Comparison of ENCODE assay signal across 8 mouse cellular contexts in genomic region chr6:148211391-148211876, GRCm38 (mm10). TPM values are rescaled to one million over a fixed set of nuclear protein-coding genes. Genes with fewer than 3 reads are reported as not detected.
DNase-seq lines count a peak whose midpoint lies in the region; ATAC-seq and TF ChIP-seq lines count a peak whose summit lies in the region.

No protein-coding gene starts in this region.

- no peak for TF ChIP-seq EP300 in heart, adult 2 months (IDR thresholded peaks at IDR 0.05; ENCODE audit: insufficient read depth, low read depth, low read length)

- peaks cover 4% of the 10 kb centered on the region; the same call in 1 of the 2 replicates for H3K79me2 ChIP-seq in heart, adult 2 months (replicated peaks; ENCODE audit: control insufficient read depth, insufficient read depth, low read length)

- 1% methylated on average over 51 of the region's 51 CpGs for WGBS in heart, adult 2 months
- WGBS in hindbrain, embryonic 15.5 days, result under 1% methylated on average over 51 of the region's 51 CpGs
- 1% methylated on average over 51 of the region's 51 CpGs for WGBS in midbrain, embryonic 10.5 days

- peak overlapping the region; percentile 92 for H3K27ac ChIP-seq in heart, adult 2 months
- H3K27ac ChIP-seq in hindbrain, embryonic 15.5 days (replicated peaks), result peak overlapping the region; percentile 90
- H3K27ac ChIP-seq in midbrain, embryonic 10.5 days (replicated peaks), result peak overlapping the region; percentile 95

- peak; percentile 60 for ATAC-seq in hindbrain, embryonic 15.5 days (ENCODE audit: low FRiP score, low read depth)

- no peak for DNase-seq in heart, adult 2 months
- no peak for DNase-seq in heart, postnatal 14 days
- DNase-seq in thymus, postnatal 0 days (ENCODE audit: low spot score), result peak; percentile 14
- DNase-seq in thymus, postnatal 14 days, result no peak
- DNase-seq in midbrain, embryonic 10.5 days (ENCODE audit: low spot score), result no peak
- DNase-seq in left cerebral cortex, adult 9 months (ENCODE audit: low spot score in 2 of 2), result no peak
- DNase-seq in cerebellum, postnatal 14 days, result no peak

- H3K9ac ChIP-seq in heart, adult 2 months (ENCODE audit: low read depth, low read length), result peak overlapping the region; percentile 82
- peak overlapping the region; percentile 98 for H3K9ac ChIP-seq in hindbrain, embryonic 15.5 days

- H3K36me3 ChIP-seq in heart, adult 2 months (ENCODE audit: control insufficient read depth, insufficient read depth, low read length), result peaks cover 2% of the 10 kb centered on the region; the same call in 1 of the 2 replicates
- H3K36me3 ChIP-seq in hindbrain, embryonic 15.5 days, result no peaks in the 10 kb centered on the region
- H3K36me3 ChIP-seq in midbrain, embryonic 10.5 days, result 0 out of 2 replicates have a peak, but pooled peaks cover under 1% of the 10 kb centered on the region

- H3K4me1 ChIP-seq in heart, adult 2 months (ENCODE audit: control insufficient read depth, insufficient read depth, low read length), result peaks cover 3% of the 10 kb centered on the region
- H3K4me1 ChIP-seq in hindbrain, embryonic 15.5 days (replicated peaks), result peaks cover 28% of the 10 kb centered on the region
- H3K4me1 ChIP-seq in midbrain, embryonic 10.5 days, result peaks cover 19% of the 10 kb centered on the region

- H3K27me3 ChIP-seq in heart, adult 2 months (ENCODE audit: control insufficient read depth, insufficient read depth, low read length), result no peaks in the 10 kb centered on the region
- H3K27me3 ChIP-seq in hindbrain, embryonic 15.5 days, result no peaks in the 10 kb centered on the region
- H3K27me3 ChIP-seq in midbrain, embryonic 10.5 days (ENCODE audit: low read depth, poor library complexity, severe bottlenecking), result no peaks in the 10 kb centered on the region

- H3K4me3 ChIP-seq in heart, adult 2 months, result peak overlapping the region; percentile 72
- H3K4me3 ChIP-seq in hindbrain, embryonic 15.5 days, result peak overlapping the region; percentile 89
- peak overlapping the region; percentile 86 for H3K4me3 ChIP-seq in midbrain, embryonic 10.5 days

- intact Hi-C loops in heart, adult 2 months (cut with DNase I), result loop anchor here (5.0 kb wide), 2 partner anchors 621 to 686 kb away; partner anchors contain the start of genes Caprin2 and Ipo8
- intact Hi-C loops in heart, postnatal 14 days (cut with DNase I), result loop anchor here (5.0 to 10.0 kb wide), 2 partner anchors 703 to 1096 kb away; partner anchors contain the start of gene Resf1

- no peak for TF ChIP-seq POLR2A in heart, adult 2 months (IDR thresholded peaks at IDR 0.05; ENCODE audit: insufficient read depth, low read depth, low read length)

- no peaks in the 10 kb centered on the region for H3K9me3 ChIP-seq in hindbrain, embryonic 15.5 days
- H3K9me3 ChIP-seq in midbrain, embryonic 10.5 days (replicated peaks), result no peaks in the 10 kb centered on the region

- H3K4me2 ChIP-seq in hindbrain, embryonic 15.5 days, result peak overlapping the region; percentile 65

- TF ChIP-seq CTCF in heart, adult 2 months (IDR thresholded peaks at IDR 0.05), result no peak

RNA-seq across cellular contexts. Expression of gene Ergic2, which starts 0.7 kb away (rescaled TPM):
- total RNA-seq in heart, adult 2 months (2021), result 10 to 100 TPM; 60.0 to 61.0 TPM
- polyA plus RNA-seq in heart, adult 2 months (2012; rRNA removed), result 31.4 and 63.3 TPM in 2 replicates
- 10 to 100 TPM; 46.3 to 63.5 TPM for total RNA-seq in heart, postnatal 14 days (2021)
- polyA plus RNA-seq in thymus, postnatal 0 days (2015; fragmentation: Nextera tagmentation; extraction: Ambion mirVana), result 140 and 148 TPM in 2 replicates
- polyA plus RNA-seq in hindbrain, embryonic 15.5 days (2015; fragmentation: Nextera tagmentation; extraction: Ambion mirVana), result 182 and 212 TPM in 2 replicates
- 187 and 203 TPM in 2 replicates for polyA plus RNA-seq in midbrain, embryonic 10.5 days (2016; fragmentation: Nextera tagmentation; extraction: Ambion mirVana)
